Mouse (Mus musculus) liver, postnatal 0 days (tissue): ENCODE results near the gene Fndc4. TPM values are rescaled to one million over a fixed set of nuclear protein-coding genes. Genes with fewer than 3 reads are reported as not detected.
A peak's percentile ranks its signal among the peaks of the same experiment; 100 is the strongest.

Experiments used
- ATAC-seq: fragments of 200-750 bp; cut with Nextera tagmentation; 2 replicates; pipeline ENCODE4 v1.8.0; 2017; ENCODE audit warnings: mild to moderate bottlenecking, moderate library complexity
- DNase-seq: peaks from one replicate; pipeline ENCODE4 v3.0.0-alpha.2; 2016
- H3K27ac ChIP-seq: fragments of 300-500 bp; sonication (generic); 2 replicates; pipeline ENCODE4 v1.5.1; 2014; ENCODE audit warnings: antibody characterized with exemption, moderate library complexity, mild to moderate bottlenecking, low read depth
- H3K27me3 ChIP-seq: fragments of 300-500 bp; sonication (generic); 2 replicates; pipeline ENCODE4 v1.6.1; 2014; ENCODE audit warnings: low read length, control low read depth, mixed read lengths; ENCODE audit not compliant: insufficient read depth
- H3K36me3 ChIP-seq: fragments of 300-500 bp; sonication (generic); replicated peaks from 2 replicates; pipeline ENCODE4 v1.6.1; 2014; ENCODE audit warnings: mild to moderate bottlenecking, control low read depth, low read length, moderate library complexity, mixed read lengths; ENCODE audit not compliant: insufficient read depth
- H3K4me1 ChIP-seq: fragments of 300-500 bp; sonication (generic); 2 replicates; pipeline ENCODE4 v1.6.1; 2014; ENCODE audit warnings: antibody characterized with exemption, mild to moderate bottlenecking, control low read depth; ENCODE audit not compliant: insufficient read depth
- H3K4me2 ChIP-seq: fragments of 300-500 bp; sonication (generic); 2 replicates; pipeline ENCODE4 v1.6.1; 2014; ENCODE audit warnings: low read depth, mild to moderate bottlenecking, low read length, moderate library complexity, mixed read lengths
- H3K4me3 ChIP-seq: fragments of 300-500 bp; sonication (generic); 2 replicates; pipeline ENCODE4 v1.5.1; 2014; ENCODE audit warnings: low read depth, low read length
- H3K9ac ChIP-seq: fragments of 300-500 bp; sonication (generic); replicated peaks from 2 replicates; pipeline ENCODE4 v1.6.1; 2014; ENCODE audit warnings: mild to moderate bottlenecking, moderate library complexity
- H3K9me3 ChIP-seq: fragments of 300-500 bp; sonication (generic); 2 replicates; pipeline ENCODE4 v1.6.1; 2016; ENCODE audit warnings: mild to moderate bottlenecking, control low read depth, low read length, mixed read lengths
- CTCF ChIP-seq: sonication (generic); IDR thresholded peaks from 2 replicates; pipeline ENCODE4 v1.5.1; 2016; ENCODE audit warnings: antibody characterized with exemption, low read depth
- EP300 ChIP-seq: IDR thresholded peaks from 2 replicates; pipeline ENCODE4 v1.6.1; 2016; ENCODE audit warnings: antibody characterized with exemption, low read depth, mild to moderate bottlenecking
- WGBS: fragments of 180-500 bp; shearing (Covaris S2); extraction: QIAGEN DNeasy Blood & Tissue Kit; methylation state at CpG from one replicate; pipeline ENCODE4 v1.1.7; 2014; ENCODE audit not compliant: insufficient replicate concordance; 5-methylcytosine and 5-hydroxymethylcytosine counted together
- polyA plus RNA-seq: library from polyadenylated mRNA; unstranded; fragments of >200 nt; fragmentation: Nextera tagmentation; extraction: Ambion mirVana; gene quantifications from 2 replicates; pipeline ENCODE4 v1.2.1, GENCODE M21; 2015

The Fndc4 gene
- polyA plus RNA-seq, 1 experiment from 2014 or later = 4.4 TPM

DNA sequence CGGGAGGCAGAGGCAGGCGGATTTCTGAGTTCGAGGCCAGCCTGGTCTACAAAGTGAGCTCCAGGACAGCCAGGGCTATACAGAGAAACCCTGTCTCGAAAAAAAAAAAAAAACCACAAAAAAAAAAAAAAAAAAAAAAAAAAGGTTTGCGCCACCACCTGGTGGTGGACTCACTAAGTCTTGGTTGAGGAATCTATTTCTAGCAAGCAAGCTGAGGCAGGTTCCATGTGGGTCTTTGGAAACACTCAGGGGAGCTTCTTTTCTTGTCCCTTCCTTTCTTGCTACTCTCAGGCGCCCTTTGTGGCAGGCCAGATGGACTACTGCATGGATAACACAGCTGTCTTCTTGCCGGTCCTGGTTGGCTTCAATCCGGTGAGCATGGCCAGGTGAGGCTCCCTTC lies 6.0 kb upstream of the Fndc4 start:
- no peak overlapping the region for H3K4me2 ChIP-seq
- H3K27me3 ChIP-seq = no peaks in the 10 kb centered on the region
- H3K36me3 ChIP-seq = peaks cover 4% of the 10 kb centered on the region; the same call in 1 of the 2 replicates
- H3K4me1 ChIP-seq = no peaks in the 10 kb centered on the region
- no peak for DNase-seq
- WGBS = 60% methylated on average over 8 of the region's 8 CpGs
- no peak for ATAC-seq
- TF ChIP-seq CTCF (no peak), EP300 (no peak)
- no peak overlapping the region for H3K27ac ChIP-seq
- H3K9me3 ChIP-seq = no peaks in the 10 kb centered on the region
- H3K4me3 ChIP-seq = no peak overlapping the region
- H3K9ac ChIP-seq = no peak overlapping the region

DNA sequence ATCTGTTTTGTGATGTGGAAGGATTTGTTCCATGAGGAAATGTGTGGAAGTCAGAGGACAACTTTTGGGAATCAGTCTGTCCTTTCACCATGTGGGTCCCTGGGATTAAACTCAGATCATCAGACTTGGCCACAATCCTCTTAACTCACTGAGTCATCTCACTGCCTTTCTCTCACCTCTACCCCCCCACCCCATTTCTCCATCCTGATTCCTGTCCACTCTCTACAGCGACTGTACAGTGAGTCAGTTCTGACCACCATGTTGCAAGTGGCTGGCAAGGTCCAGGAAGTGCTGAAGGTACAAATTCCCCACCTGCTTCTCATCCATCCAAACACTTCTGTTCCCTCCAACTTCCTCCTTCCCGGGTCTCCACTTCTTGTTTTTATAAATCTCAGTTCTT lies 2.6 kb upstream of the Fndc4 start:
- peaks cover 5% of the 10 kb centered on the region for H3K4me1 ChIP-seq
- no peak overlapping the region for H3K9ac ChIP-seq
- H3K36me3 ChIP-seq = peaks cover 4% of the 10 kb centered on the region; the same call in 1 of the 2 replicates
- TF ChIP-seq CTCF = no peak
- TF ChIP-seq EP300 = no peak
- H3K27me3 ChIP-seq = peaks cover 4% of the 10 kb centered on the region; the same call in 1 of the 2 replicates
- DNase-seq (no peak), ATAC-seq (no peak)
- H3K9me3 ChIP-seq = no peaks in the 10 kb centered on the region
- no peak overlapping the region for H3K4me3 ChIP-seq
- no peak overlapping the region for H3K27ac ChIP-seq
- peak overlapping the region; percentile 35 for H3K4me2 ChIP-seq
- WGBS = 22% methylated on average over 2 of the region's 2 CpGs

DNA sequence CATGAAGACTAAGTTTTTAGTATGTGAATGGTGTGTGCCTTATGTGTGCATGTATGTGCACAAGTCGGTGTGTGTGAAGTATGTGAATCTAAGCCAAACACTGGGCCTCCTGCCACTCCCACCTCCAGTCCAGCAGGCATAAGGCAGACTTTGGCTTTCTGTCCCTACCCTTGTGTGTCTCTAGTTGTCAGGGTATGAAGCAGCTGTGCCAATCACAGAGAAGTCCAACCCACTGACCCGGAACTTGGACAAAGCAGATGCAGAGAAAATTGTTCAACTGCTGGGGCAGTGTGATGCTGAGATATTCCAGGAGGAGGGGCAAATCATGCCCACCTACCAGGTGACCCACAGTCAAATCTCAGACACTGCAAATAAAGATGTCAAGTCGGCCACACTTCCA lies 2.1 kb upstream of the Fndc4 start:
- Histone ChIP-seq H3K4me3 (0 out of 2 replicates have a peak overlapping the region, but pooled peaks have one; percentile 1), H3K4me1 (peaks cover 5% of the 10 kb centered on the region), H3K9me3 (no peaks in the 10 kb centered on the region), H3K27me3 (peaks cover 4% of the 10 kb centered on the region; the same call in 1 of the 2 replicates), H3K36me3 (no peaks in the 10 kb centered on the region; the same call in 1 of the 2 replicates), H3K4me2 (peak overlapping the region; percentile 50), H3K9ac (no peak overlapping the region), H3K27ac (no peak overlapping the region; the same call in 1 of the 2 replicates)
- no peak for TF ChIP-seq CTCF
- no peak for TF ChIP-seq EP300
- DNase-seq (peak; percentile 21), ATAC-seq (peak; percentile 48)
- 47% methylated on average over 3 of the region's 3 CpGs for WGBS

DNA sequence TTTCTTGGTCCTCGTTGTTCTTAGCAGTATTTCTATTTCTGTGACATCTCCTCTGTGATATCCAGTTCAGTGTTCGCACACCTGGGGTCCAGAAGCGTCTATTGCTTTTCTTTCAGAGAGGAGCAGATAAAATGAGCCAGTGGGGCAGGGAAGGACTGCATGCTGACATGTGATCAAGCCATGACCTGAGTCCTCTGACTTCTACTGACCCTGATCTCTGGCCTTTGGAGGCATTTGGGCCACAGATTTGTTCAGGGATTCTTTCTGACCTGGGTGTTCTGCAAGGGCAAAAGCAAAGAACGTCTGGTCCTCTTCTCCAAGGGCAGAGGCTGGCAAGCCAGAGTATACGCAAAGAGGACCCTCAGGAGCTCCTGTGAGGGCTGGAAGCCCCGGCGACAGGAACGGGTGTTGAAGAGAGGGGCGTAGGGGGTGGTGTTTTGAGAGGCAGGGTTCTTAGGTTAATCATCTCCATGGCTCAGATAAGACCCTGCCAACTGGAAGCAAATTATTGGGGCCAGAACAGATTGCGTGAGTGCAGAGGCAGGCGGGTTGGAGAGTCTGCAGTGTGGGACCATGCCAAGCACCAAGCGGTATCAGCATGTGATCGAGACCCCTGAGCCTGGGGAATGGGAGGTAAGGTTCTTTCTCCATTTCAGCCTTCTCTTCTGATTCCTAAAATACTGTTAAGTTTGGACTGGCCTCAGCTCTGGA lies 1.3 kb upstream of the Fndc4 start, which contains the start of gene Gckr:
TSS of gene Gckr (plus strand) at position 397 of the 711 bp plus-strand sequence.
- TF ChIP-seq CTCF (no peak), EP300 (no peak)
- Histone ChIP-seq H3K9me3 (no peaks in the 10 kb centered on the region), H3K4me1 (peaks cover 5% of the 10 kb centered on the region), H3K4me2 (peak within 1 kb of the TSS; percentile 50), H3K9ac (no peak within 1 kb of the TSS; the same call in 1 of the 2 replicates), H3K27me3 (peaks cover 4% of the 10 kb centered on the region; the same call in 1 of the 2 replicates), H3K36me3 (no peaks in the 10 kb centered on the region), H3K27ac (peak within 1 kb of the TSS; percentile 69), H3K4me3 (peak within 1 kb of the TSS; percentile 1; the same call in 1 of the 2 replicates)
- peak; percentile 80 for ATAC-seq
- 46% methylated on average over 13 of the region's 13 CpGs for WGBS
- DNase-seq = peak; percentile 32

DNA sequence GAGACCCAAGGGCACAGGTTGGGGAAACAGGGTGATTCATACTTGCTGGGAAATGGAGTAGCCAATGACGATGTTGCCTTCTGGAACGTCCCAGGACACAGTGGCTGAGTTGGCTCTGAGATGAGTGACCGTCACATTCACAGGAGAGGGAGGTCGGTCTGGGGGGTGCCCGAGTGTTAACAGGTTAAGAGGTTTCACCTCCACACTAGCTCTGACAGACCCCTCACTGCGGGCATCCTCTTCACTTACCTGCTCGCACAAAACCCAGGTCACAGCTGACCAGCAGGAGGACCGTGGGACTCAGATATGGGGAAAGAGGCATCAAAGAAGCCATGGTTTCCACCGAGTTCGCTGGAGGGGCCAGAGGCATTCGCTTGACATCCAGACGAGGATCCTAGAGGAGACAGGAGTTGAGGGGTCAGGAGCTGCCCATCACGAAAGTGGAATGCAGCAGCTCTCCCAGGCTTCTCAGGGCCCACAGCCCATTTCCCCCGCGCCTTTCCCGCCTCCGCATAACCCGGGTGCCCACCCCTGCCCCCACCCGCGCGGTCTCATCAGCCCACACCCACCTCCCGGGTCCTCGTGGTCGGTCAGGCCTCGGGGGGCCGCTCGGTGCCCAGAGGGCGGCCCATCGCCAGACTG lies 795 bp downstream of the Fndc4 start:
- TF ChIP-seq EP300 (no peak), CTCF (no peak)
- H3K4me1 ChIP-seq = peaks cover 17% of the 10 kb centered on the region
- H3K36me3 ChIP-seq = no peaks in the 10 kb centered on the region
- 0 out of 2 replicates have a peak overlapping the region, but pooled peaks have one; percentile 3 for H3K27ac ChIP-seq
- no peak for ATAC-seq
- H3K4me3 ChIP-seq = peak overlapping the region; percentile 60
- peak overlapping the region; percentile 88 for H3K4me2 ChIP-seq
- no peaks in the 10 kb centered on the region for H3K9me3 ChIP-seq
- peaks cover 4% of the 10 kb centered on the region; the same call in 1 of the 2 replicates for H3K27me3 ChIP-seq
- peak; percentile 20 for DNase-seq
- H3K9ac ChIP-seq = peak overlapping the region; percentile 68
- WGBS = 17% methylated on average over 27 of the region's 29 CpGs

DNA sequence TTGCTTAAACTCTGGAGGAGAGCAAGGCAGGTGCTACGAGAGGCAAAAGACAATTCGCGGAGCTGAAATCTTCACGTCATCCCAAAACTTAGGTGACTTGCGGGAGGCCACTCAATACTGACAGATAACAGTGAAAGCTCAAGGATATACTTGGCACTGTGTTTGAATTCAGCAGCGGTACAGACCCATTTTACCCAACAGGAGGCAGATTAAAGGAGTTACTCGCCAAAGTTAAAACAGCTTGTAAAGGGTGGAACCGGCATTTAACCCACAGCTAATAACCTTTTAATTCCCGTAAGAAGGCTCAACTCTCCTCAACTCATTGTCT lies 4.6 kb downstream of the Fndc4 start:
- ATAC-seq (no peak; the same call in 1 of the 2 replicates), DNase-seq (no peak)
- TF ChIP-seq CTCF (no peak), EP300 (no peak)
- 3% methylated on average over 9 of the region's 9 CpGs for WGBS
- no peaks in the 10 kb centered on the region for H3K36me3 ChIP-seq
- peak overlapping the region; percentile 79 for H3K27ac ChIP-seq
- no peaks in the 10 kb centered on the region for H3K9me3 ChIP-seq
- peak overlapping the region; percentile 49 for H3K9ac ChIP-seq
- peak overlapping the region; percentile 59 for H3K4me3 ChIP-seq
- peaks cover 4% of the 10 kb centered on the region; the same call in 1 of the 2 replicates for H3K27me3 ChIP-seq
- H3K4me2 ChIP-seq = peak overlapping the region; percentile 89
- H3K4me1 ChIP-seq = peaks cover 26% of the 10 kb centered on the region
